Mouse (Mus musculus) hindbrain, embryonic 11.5 days (tissue): ENCODE measurements around the gene Itprip. TPM values are rescaled to one million over a fixed set of nuclear protein-coding genes. Genes with fewer than 3 reads are reported as not detected.

Source experiments
- ATAC-seq: fragments of 200-750 bp; cut with Nextera tagmentation; 2 replicates; pipeline ENCODE4 v1.8.0; 2017; ENCODE audit warnings: mild to moderate bottlenecking, moderate TSS enrichment, moderate library complexity; ENCODE audit not compliant: low FRiP score
- DNase-seq: peaks from one replicate; pipeline ENCODE4 v3.0.0-alpha.2; 2015; ENCODE audit warnings: low spot score
- H3K27ac ChIP-seq: fragments of 300-500 bp; sonication (generic); 2 replicates; pipeline ENCODE4 v1.5.1; 2014; ENCODE audit warnings: mild to moderate bottlenecking, low read depth, low read length
- H3K27me3 ChIP-seq: fragments of 300-500 bp; sonication (generic); 2 replicates; pipeline ENCODE4 v1.6.1; 2014; ENCODE audit warnings: mild to moderate bottlenecking, low read length, moderate library complexity, mixed read lengths; ENCODE audit not compliant: control insufficient read depth, insufficient read depth
- H3K36me3 ChIP-seq: fragments of 300-500 bp; sonication (generic); 2 replicates; pipeline ENCODE4 v1.6.1; 2014; ENCODE audit warnings: mild to moderate bottlenecking, low read length, moderate library complexity, mixed read lengths; ENCODE audit not compliant: control insufficient read depth, insufficient read depth
- H3K4me1 ChIP-seq: fragments of 300-500 bp; sonication (generic); replicated peaks from 2 replicates; pipeline ENCODE4 v1.6.1; 2014; ENCODE audit warnings: low read length, mixed read lengths; ENCODE audit not compliant: control insufficient read depth, insufficient read depth
- H3K4me2 ChIP-seq: fragments of 300-500 bp; sonication (generic); replicated peaks from 2 replicates; pipeline ENCODE4 v1.6.1; 2014; ENCODE audit warnings: mild to moderate bottlenecking, low read depth, low read length
- H3K4me3 ChIP-seq: fragments of 300-500 bp; sonication (generic); 2 replicates; pipeline ENCODE4 v1.5.1; 2014; ENCODE audit warnings: low read depth, low read length
- H3K9ac ChIP-seq: fragments of 300-500 bp; sonication (generic); 2 replicates; pipeline ENCODE4 v1.6.1; 2014; ENCODE audit warnings: low read depth, low read length
- H3K9me3 ChIP-seq: fragments of 300-500 bp; sonication (generic); 2 replicates; pipeline ENCODE4 v1.6.1; 2016; ENCODE audit warnings: low read length; ENCODE audit not compliant: control insufficient read depth
- WGBS: fragments of 180-500 bp; shearing (Covaris S2); extraction: QIAGEN DNeasy Blood & Tissue Kit; methylation state at CpG from one replicate; pipeline ENCODE4 v1.1.7; 2014; 5-methylcytosine and 5-hydroxymethylcytosine counted together
- polyA plus RNA-seq: library from polyadenylated mRNA; unstranded; fragments of >200 nt; fragmentation: Nextera tagmentation; extraction: Ambion mirVana; gene quantifications from 2 replicates; pipeline ENCODE4 v1.2.1, GENCODE M21; 2014

The Itprip gene
- polyA plus RNA-seq, 1 experiment from 2014 or later: 10.0 TPM

DNA sequence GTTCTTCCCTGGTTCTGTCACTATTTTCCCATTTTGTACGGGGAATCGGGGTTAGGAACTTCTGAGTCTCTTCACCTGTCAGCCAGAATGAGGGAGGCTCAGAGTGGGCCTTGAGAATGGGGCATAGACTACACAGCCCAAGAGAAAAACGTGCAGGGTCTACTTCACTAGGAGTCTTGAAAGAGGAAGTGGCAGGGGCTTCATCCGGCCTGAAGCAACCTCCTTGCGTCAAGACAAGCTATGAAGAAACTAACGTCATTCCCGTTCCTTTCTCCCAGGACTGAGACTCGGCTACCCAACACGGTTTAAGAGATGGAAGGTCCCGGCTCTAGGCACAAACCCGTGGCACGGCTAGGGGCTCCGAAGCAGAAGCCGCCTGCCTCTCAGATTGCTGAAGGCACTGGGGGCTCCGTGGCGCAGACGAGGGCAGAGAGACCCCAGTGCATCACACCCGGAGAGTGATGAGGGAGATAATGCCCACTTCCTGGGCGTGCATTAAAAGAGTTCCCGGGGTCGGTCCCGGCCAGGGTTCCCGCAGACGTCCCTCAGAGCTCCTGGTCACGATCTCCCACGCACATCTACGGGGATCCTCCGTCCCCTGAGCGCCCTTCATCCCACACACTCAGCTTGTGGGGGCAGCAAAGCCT is 521 bp downstream of the Itprip start:
- Histone ChIP-seq H3K4me1 (peaks cover 13% of the 10 kb centered on the region), H3K9me3 (no peaks in the 10 kb centered on the region), H3K4me3 (peak overlapping the region; percentile 73), H3K36me3 (no peaks in the 10 kb centered on the region), H3K27me3 (no peaks in the 10 kb centered on the region), H3K27ac (peak overlapping the region; percentile 79), H3K4me2 (peak overlapping the region; percentile 76), H3K9ac (peak overlapping the region; percentile 78)
- no peak for DNase-seq
- peak; percentile 47 for ATAC-seq
- WGBS: 1% methylated on average over 29 of the region's 29 CpGs

DNA sequence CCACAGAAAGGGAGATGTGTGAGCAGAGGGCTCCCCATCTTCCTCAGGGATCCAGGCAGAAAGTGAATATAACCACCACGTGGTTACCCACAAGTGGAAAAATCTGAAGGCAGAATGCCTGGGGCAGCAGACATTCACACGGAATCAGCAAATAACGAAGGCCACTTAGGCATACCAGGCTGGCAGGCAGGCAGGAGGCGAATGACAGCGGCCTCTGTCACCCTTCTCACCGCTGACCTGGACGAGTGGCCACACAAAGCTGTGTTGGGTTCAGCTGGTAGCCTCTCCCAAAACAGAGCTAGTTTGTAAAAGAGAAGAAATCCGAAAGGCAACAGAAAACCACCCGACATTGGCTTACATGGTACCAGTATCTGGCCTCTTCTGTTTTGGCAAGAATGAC is 1.1 kb downstream of the Itprip start:
- WGBS: 15% methylated on average over 9 of the region's 9 CpGs
- Histone ChIP-seq H3K4me3 (peak overlapping the region; percentile 73), H3K27me3 (no peaks in the 10 kb centered on the region), H3K27ac (no peak overlapping the region), H3K9me3 (no peaks in the 10 kb centered on the region), H3K4me2 (peak overlapping the region; percentile 76), H3K4me1 (peaks cover 13% of the 10 kb centered on the region), H3K9ac (peak overlapping the region; percentile 78), H3K36me3 (no peaks in the 10 kb centered on the region)
- ATAC-seq: no peak
- DNase-seq: peak; percentile 33

DNA sequence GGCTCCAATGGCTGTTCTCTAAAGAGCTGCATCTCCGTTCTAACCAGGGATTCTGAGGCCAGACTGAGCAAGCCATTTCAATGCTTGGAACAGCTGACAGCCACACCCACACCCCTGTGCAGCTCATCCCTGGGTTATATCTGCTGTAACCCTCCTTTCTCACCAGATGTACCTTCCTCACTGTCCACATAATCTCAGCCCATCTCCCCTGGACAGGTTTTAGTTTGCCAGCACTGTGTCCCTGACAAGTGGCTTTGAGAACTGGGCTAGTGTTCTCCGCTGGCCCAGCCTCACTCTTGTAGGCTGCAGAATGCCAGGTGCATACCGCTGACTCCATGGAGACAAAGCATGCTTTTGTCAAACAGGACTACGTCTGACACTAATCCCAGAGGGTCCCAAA is 1.7 kb downstream of the Itprip start:
- Histone ChIP-seq H3K27ac (no peak overlapping the region), H3K27me3 (no peaks in the 10 kb centered on the region), H3K36me3 (no peaks in the 10 kb centered on the region), H3K4me2 (peak overlapping the region; percentile 76), H3K4me3 (peak overlapping the region; percentile 73; the same call in 1 of the 2 replicates), H3K4me1 (peaks cover 13% of the 10 kb centered on the region), H3K9ac (peak overlapping the region; percentile 78; the same call in 1 of the 2 replicates), H3K9me3 (no peaks in the 10 kb centered on the region)
- ATAC-seq (no peak), DNase-seq (no peak)
- WGBS: 31% methylated on average over 4 of the region's 4 CpGs

DNA sequence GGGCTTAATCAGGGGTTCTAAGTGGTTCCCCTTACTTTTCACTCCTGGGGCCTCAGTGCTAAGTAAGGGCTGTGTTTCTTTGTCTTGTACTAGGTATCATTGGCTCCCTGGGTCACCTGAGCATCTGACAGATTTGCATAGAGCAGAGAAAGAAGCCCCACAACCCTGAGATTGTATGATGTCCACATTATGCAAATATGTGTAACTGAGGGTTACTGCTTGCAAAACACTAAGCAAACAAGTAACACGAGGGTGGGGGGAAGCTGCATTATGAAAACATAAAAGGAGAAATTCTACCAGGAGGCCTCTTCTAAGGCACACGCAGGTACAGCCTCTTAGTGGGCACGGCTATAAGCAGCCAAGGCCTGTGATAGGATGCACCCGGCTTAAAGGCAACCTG is 3.8 kb downstream of the Itprip start:
- H3K4me2 ChIP-seq: no peak overlapping the region
- no peaks in the 10 kb centered on the region for H3K36me3 ChIP-seq
- no peak overlapping the region for H3K9ac ChIP-seq
- DNase-seq (no peak), ATAC-seq (no peak)
- no peak overlapping the region for H3K4me3 ChIP-seq
- 92% methylated on average over 4 of the region's 4 CpGs for WGBS
- no peak overlapping the region for H3K27ac ChIP-seq
- H3K27me3 ChIP-seq: no peaks in the 10 kb centered on the region
- H3K4me1 ChIP-seq: peaks cover 13% of the 10 kb centered on the region
- H3K9me3 ChIP-seq: no peaks in the 10 kb centered on the region

DNA sequence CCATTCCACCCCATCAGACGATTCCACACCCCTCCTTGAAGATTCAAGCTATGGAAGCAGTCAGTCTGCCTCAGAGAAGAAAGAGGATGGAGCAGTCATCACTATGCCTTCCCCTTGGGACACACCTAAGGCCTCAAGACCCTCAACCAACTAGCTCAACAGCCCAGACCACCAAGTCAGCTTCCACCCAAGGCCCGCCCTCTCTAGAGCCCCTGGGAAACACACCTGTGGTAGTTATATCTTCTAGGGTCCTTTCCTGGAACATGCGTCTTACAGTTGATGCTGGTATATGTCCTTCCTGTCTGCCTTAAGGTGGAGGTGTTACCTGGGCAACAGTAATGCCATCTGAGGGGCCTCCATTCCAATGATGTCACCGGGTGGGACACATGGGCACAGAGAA is 4.9 kb downstream of the Itprip start:
- Histone ChIP-seq H3K27ac (no peak overlapping the region), H3K9me3 (no peaks in the 10 kb centered on the region), H3K27me3 (no peaks in the 10 kb centered on the region), H3K4me1 (peaks cover 10% of the 10 kb centered on the region), H3K9ac (no peak overlapping the region), H3K4me3 (no peak overlapping the region), H3K36me3 (no peaks in the 10 kb centered on the region), H3K4me2 (no peak overlapping the region)
- DNase-seq: no peak
- ATAC-seq: no peak
- 95% methylated on average over 4 of the region's 4 CpGs for WGBS

DNA sequence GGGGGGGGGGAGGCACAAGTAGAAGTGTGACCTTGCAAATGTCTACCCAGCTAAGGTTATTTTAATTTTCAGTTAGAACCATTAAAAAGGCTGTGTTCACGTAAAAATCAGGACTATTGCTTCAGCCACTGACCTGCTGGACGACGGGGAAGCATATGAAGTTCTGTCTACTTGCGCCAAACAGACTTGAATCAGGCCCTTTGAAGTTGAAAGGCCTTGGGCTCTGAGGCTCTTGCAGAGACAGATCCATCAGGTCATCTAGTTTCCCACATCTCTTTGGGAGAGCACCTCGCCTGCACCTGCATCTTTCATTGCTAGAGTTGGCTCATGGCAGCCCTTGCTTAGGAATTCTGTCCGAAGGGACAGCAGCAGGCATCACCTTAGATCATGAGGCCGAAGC is 5.8 kb downstream of the Itprip start:
- Histone ChIP-seq H3K36me3 (no peaks in the 10 kb centered on the region), H3K4me3 (no peak overlapping the region), H3K9ac (no peak overlapping the region), H3K4me1 (peaks cover 16% of the 10 kb centered on the region), H3K27ac (no peak overlapping the region), H3K27me3 (no peaks in the 10 kb centered on the region), H3K4me2 (no peak overlapping the region), H3K9me3 (no peaks in the 10 kb centered on the region)
- WGBS: 90% methylated on average over 7 of the region's 7 CpGs
- DNase-seq (no peak), ATAC-seq (no peak)

DNA sequence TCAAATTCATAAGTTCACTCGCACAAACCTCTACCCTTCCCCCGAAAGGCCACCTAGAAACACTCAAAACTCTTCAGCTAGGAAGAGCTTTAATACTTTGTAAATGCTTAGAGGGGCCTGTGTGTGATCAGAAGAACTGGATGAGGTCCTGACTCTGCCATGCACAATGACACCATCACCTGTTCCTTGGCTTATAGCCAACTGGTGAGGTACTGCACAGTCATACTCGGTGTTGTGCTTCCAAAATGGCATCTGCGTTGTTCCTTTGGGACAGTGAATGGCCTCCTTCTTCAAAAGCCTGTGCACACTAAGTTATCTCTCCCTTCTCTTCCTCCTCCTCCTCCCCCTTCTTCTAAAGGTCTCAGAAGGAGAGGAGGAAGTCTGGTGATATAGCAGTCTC is 8.3 kb downstream of the Itprip start:
- H3K27ac ChIP-seq: no peak overlapping the region; the same call in 1 of the 2 replicates
- H3K9me3 ChIP-seq: no peaks in the 10 kb centered on the region
- H3K4me3 ChIP-seq: no peak overlapping the region
- DNase-seq: no peak
- no peaks in the 10 kb centered on the region for H3K27me3 ChIP-seq
- no peak overlapping the region for H3K9ac ChIP-seq
- H3K4me1 ChIP-seq: peaks cover 5% of the 10 kb centered on the region
- 97% methylated on average over 4 of the region's 4 CpGs for WGBS
- no peak for ATAC-seq
- H3K36me3 ChIP-seq: no peaks in the 10 kb centered on the region
- no peak overlapping the region for H3K4me2 ChIP-seq

DNA sequence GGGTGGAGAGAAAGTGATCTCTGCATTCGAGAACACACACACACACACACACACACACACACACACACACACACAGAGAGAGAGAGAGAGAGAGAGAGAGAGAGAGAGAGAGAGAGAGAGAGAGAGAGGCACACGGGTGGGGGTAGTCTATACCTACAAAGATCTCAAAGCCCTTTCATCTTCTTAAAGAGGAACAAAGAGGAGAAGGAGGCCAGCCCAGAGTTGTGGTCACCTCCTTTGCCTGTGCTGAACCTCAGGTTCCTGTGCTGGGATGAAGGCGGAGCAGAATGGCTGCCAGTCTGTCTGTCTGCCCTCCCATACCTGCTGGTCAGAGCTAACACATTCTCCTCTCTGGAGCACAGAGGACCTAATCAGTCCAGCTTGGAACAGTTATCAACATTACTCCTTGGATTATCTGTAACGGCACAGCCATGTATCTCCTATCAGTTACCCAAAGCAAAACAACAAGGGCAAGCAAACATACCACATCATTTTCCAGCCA is 8.9 kb downstream of the Itprip start:
- H3K27ac ChIP-seq: peak overlapping the region; percentile 93
- no peak overlapping the region for H3K4me3 ChIP-seq
- ATAC-seq: no peak
- H3K9me3 ChIP-seq: no peaks in the 10 kb centered on the region
- H3K4me2 ChIP-seq: peak overlapping the region; percentile 39; the same call in 1 of the 2 replicates
- peaks cover 5% of the 10 kb centered on the region for H3K4me1 ChIP-seq
- DNase-seq: peak; percentile 18
- H3K9ac ChIP-seq: no peak overlapping the region; the same call in 1 of the 2 replicates
- H3K27me3 ChIP-seq: no peaks in the 10 kb centered on the region
- WGBS: 41% methylated on average over 4 of the region's 4 CpGs
- no peaks in the 10 kb centered on the region for H3K36me3 ChIP-seq
